Mouse (Mus musculus) heart, adult 2 months (tissue): ENCODE measurements around the gene Depdc5. TPM values are rescaled to one million over a fixed set of nuclear protein-coding genes. Genes with fewer than 3 reads are reported as not detected.
"Not testable (repeated sequence)": the region's sequence is repeated elsewhere in the genome, so short reads cannot be mapped to it uniquely, and the experiment has no call there.

Experiments
- DNase-seq, 2 experiments: peaks; one replicate each; pipeline ENCODE4 v3.0.0; 2021
- H3K27ac ChIP-seq: fragments of 200-600 bp; 2 replicates; pipeline ENCODE4 v1.8.1; 2022
- H3K27me3 ChIP-seq: fragments of 200-500 bp; 2 replicates; pipeline ENCODE4 v1.6.1; 2012; ENCODE audit warnings: mild to moderate bottlenecking, low read length, inconsistent platforms, mixed read lengths; ENCODE audit not compliant: control insufficient read depth, insufficient read depth
- H3K36me3 ChIP-seq: fragments of 200-500 bp; 2 replicates; pipeline ENCODE4 v1.6.1; 2012; ENCODE audit warnings: low read length, inconsistent platforms; ENCODE audit not compliant: control insufficient read depth, insufficient read depth
- H3K4me1 ChIP-seq: fragments of 200-500 bp; 2 replicates; pipeline ENCODE4 v1.6.1; 2011; ENCODE audit warnings: low read length; ENCODE audit not compliant: control insufficient read depth, insufficient read depth
- H3K4me3 ChIP-seq: fragments of 200-600 bp; 2 replicates; pipeline ENCODE4 v1.8.1; 2022
- H3K79me2 ChIP-seq: fragments of 200-500 bp; replicated peaks from 2 replicates; pipeline ENCODE4 v1.6.1; 2012; ENCODE audit warnings: mild to moderate bottlenecking, inconsistent platforms, low read length, moderate library complexity, mixed read lengths; ENCODE audit not compliant: control insufficient read depth, insufficient read depth
- H3K9ac ChIP-seq: fragments of 200-500 bp; 2 replicates; pipeline ENCODE4 v1.6.1; 2012; ENCODE audit warnings: low read depth, mild to moderate bottlenecking, control low read depth, inconsistent platforms, low read length, mixed read lengths
- CTCF ChIP-seq: fragments of 200-600 bp; IDR thresholded peaks from 2 replicates; pipeline ENCODE4 v1.8.1; 2022; ENCODE audit warnings: antibody characterized with exemption, mild to moderate bottlenecking, moderate library complexity
- EP300 ChIP-seq: fragments of 200-500 bp; IDR thresholded peaks from 2 replicates; pipeline ENCODE4 v1.6.1; 2011; ENCODE audit warnings: low read depth, low read length, control low read depth; ENCODE audit not compliant: insufficient read depth
- POLR2A ChIP-seq: fragments of 200-500 bp; IDR thresholded peaks from 2 replicates; pipeline ENCODE4 v1.6.1; 2011; ENCODE audit warnings: mild to moderate bottlenecking, low read depth, low read length, control low read depth; ENCODE audit not compliant: insufficient read depth
- WGBS: fragments of 180-500 bp; shearing (Covaris S2); methylation state at CpG from one replicate; pipeline ENCODE4 v1.1.7; 2018; 5-methylcytosine and 5-hydroxymethylcytosine counted together
- intact Hi-C: fragments of 180-260 bp; cut with DNase I; formaldehyde crosslinking; loops from one replicate; pipeline ENCODE4 v1.15.1; 2025
- polyA plus RNA-seq: library from polyadenylated mRNA; depleted of rRNA; stranded (reverse); fragments of >200 nt; gene quantifications from 2 replicates; pipeline ENCODE4 v1.2.3, GENCODE M21; 2012
- total RNA-seq, 2 experiments: library from RNA; stranded (reverse); gene quantifications; 2 replicates each; pipeline ENCODE4 v1.2.3; 2021

The Depdc5 gene
- total and polyA plus RNA-seq, 3 experiments = 7.6 to 22.3 (median 17.5) TPM

DNA sequence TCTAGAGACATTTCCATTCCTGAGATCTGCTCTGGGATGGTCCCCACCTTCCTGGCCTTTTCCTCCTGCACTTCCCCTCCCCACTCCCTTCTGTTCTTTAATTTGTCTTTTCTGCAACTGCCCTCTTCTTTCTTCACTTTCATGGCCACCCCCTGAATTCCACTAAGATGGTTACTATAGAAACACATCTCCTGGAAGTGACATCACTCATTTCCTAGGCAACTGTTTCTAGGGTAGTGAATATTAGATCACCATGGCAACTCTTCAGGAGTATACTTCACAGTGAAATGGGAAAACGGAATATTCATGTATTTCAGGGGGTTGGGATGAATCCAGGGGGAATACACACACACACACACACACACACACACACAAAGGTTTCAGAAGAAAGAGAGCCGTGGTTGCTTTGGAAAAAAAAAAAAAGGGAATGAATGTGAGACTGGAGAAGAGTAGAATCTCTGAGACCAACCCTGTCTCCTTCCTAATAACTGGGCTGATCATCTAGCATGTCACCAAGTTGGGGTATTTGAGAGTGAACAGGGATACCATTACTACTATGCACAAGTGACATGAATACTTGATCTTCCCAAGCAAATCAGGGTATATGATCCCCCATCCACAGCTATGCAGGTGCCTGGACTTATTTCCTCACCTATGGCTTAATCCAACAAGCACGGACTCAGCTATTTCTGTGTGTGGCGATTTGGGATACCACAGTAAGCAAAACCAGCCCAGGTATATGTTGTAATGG is 167.1 kb downstream of the Depdc5 start:
- H3K79me2 ChIP-seq = no peaks in the 10 kb centered on the region
- H3K4me1 ChIP-seq = peaks cover 1% of the 10 kb centered on the region; the same call in 1 of the 2 replicates
- H3K4me3 ChIP-seq = no peak overlapping the region
- 53% methylated on average over 4 of the region's 4 CpGs for WGBS
- H3K27me3 ChIP-seq = no peaks in the 10 kb centered on the region
- intact Hi-C loops = loop anchor here (5.0 kb wide), 1 partner anchor 98 kb away; no protein-coding TSS in a partner anchor
- no peak overlapping the region for H3K27ac ChIP-seq
- TF ChIP-seq CTCF (no peak), POLR2A (no peak), EP300 (no peak)
- DNase-seq = no peak
- H3K9ac ChIP-seq = no peak overlapping the region
- H3K36me3 ChIP-seq = peaks cover 7% of the 10 kb centered on the region

GRCm38 (mm10) chr5:33032036-33032773 is 168.7 kb downstream of the Depdc5 start:
- no peak overlapping the region for H3K9ac ChIP-seq
- H3K27ac ChIP-seq = no peak overlapping the region
- no peak for DNase-seq
- intact Hi-C loops = loop anchor here (2.0 to 5.0 kb wide), 2 partner anchors 100 to 117 kb away; no protein-coding TSS in a partner anchor
- no peaks in the 10 kb centered on the region for H3K27me3 ChIP-seq
- no peaks in the 10 kb centered on the region; the same call in 1 of the 2 replicates for H3K36me3 ChIP-seq
- no peaks in the 10 kb centered on the region for H3K79me2 ChIP-seq
- TF ChIP-seq CTCF = no peak
- H3K4me3 ChIP-seq = no peak overlapping the region
- 80% methylated on average over 10 of the region's 10 CpGs for WGBS
- peaks cover 1% of the 10 kb centered on the region; the same call in 1 of the 2 replicates for H3K4me1 ChIP-seq

DNA sequence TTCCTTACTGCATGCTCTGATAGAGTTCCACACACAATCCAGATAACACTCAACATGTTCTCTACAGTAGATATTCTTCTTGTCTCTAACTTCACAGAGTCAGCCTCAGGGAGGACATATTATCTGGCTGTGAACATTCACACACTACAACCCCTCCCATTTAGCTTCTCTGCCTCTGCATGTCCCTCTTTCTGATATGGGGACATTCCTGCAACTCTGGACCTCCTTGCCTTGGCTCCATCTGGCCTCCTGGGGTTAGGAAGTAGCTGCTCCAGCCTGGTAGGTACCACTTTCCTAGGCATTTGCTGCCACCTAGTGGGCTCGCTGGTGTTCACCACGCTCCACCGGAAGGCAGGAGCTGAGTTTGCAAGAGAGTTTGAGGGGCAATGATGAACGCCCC is 169.6 kb downstream of the Depdc5 start:
- peak; percentile 76 to 84 for DNase-seq
- H3K27ac ChIP-seq = no peak overlapping the region
- H3K36me3 ChIP-seq = no peaks in the 10 kb centered on the region
- TF ChIP-seq POLR2A (no peak), EP300 (peak; percentile 96), CTCF (peak; percentile 90)
- H3K4me3 ChIP-seq = no peak overlapping the region
- no peak overlapping the region for H3K9ac ChIP-seq
- H3K4me1 ChIP-seq = peaks cover 1% of the 10 kb centered on the region; the same call in 1 of the 2 replicates
- no peaks in the 10 kb centered on the region for H3K79me2 ChIP-seq
- no peaks in the 10 kb centered on the region for H3K27me3 ChIP-seq
- WGBS = 0% methylated on average over 4 of the region's 4 CpGs
- intact Hi-C loops = loop anchor here (1.0 to 5.0 kb wide), 3 partner anchors 42 to 118 kb away; no protein-coding TSS in a partner anchor

DNA sequence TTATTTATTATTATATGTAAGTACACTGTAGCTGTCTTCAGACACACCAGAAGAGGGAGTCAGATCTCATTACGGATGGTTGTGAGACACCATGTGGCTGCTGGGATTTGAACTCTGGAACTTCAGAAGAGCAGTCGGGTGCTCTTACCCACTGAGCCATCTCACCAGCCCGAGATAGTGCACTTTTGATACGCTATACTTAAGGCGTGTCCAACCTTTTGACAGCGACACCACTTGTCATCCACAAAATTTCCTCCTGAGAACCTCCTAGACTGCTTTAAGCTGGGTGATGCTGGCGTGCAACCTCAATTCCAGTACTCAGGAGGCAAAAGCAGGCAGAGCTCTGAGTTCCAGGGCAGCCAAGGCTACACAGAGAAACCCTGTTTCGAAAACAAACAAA is 170.1 kb downstream of the Depdc5 start:
- H3K9ac ChIP-seq, H3K27ac ChIP-seq, DNase-seq, H3K36me3 ChIP-seq, H3K27me3 ChIP-seq, H3K4me3 ChIP-seq, H3K79me2 ChIP-seq, H3K4me1 ChIP-seq: not testable (repeated sequence)
- 48% methylated on average over 8 of the region's 8 CpGs for WGBS
- intact Hi-C loops = loop anchor here (1.0 to 5.0 kb wide), 3 partner anchors 42 to 119 kb away; no protein-coding TSS in a partner anchor

DNA sequence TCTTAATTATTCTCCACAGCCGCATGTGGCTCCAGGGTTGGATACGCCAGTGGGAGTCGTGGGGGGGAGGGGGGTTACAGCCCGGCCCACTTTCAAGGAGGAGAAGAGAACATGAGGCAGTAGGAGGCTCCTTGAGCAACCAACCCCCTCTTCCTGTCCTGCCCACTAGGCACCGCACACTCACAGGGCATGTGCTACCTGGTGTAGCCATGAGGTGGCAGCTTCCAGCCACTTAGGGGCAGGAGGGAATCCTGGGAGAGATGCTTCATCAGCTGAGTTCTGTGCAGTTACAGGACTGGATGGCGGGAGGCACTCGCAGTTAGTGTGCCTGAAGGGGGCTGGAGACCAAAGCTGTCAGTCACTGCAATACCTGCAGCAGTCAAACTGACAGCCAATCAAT is 170.6 kb downstream of the Depdc5 start:
- no peak for DNase-seq
- Histone ChIP-seq H3K27ac (no peak overlapping the region), H3K36me3 (no peaks in the 10 kb centered on the region), H3K79me2 (no peaks in the 10 kb centered on the region), H3K4me3 (no peak overlapping the region), H3K27me3 (no peaks in the 10 kb centered on the region), H3K9ac (no peak overlapping the region), H3K4me1 (peaks cover 1% of the 10 kb centered on the region; the same call in 1 of the 2 replicates)
- intact Hi-C loops = loop anchor here (5.0 kb wide), 1 partner anchor 102 kb away; no protein-coding TSS in a partner anchor
- WGBS = 35% methylated on average over 7 of the region's 7 CpGs
- TF ChIP-seq EP300 (no peak), POLR2A (no peak), CTCF (no peak)

DNA sequence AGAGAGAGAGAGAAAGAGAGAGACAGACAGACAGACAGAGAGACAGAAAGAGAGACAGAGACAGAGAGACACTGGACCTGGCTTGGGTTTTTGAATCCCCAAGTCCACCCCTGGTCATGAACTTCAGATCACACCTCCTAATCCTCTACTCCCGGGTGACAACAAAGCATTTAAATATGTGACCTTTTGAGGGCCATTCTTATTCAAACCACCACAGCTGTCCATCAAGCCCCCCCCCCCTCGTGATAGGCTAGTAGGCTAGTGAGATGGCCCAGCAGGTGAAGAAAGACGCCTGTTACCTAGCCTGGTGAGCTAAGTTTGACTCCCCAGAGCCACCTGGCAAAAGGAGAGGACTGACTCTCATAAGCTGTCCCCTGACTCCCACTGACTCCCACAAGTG is 171.4 kb downstream of the Depdc5 start:
- intact Hi-C loops = loop anchor here (5.0 kb wide), 1 partner anchor 103 kb away; no protein-coding TSS in a partner anchor
- no peak overlapping the region for H3K9ac ChIP-seq
- H3K4me3 ChIP-seq = no peak overlapping the region
- H3K79me2 ChIP-seq = no peaks in the 10 kb centered on the region
- no peak overlapping the region for H3K27ac ChIP-seq
- 41% methylated on average over 3 of the region's 3 CpGs for WGBS
- H3K36me3 ChIP-seq = no peaks in the 10 kb centered on the region
- DNase-seq = no peak
- no peak for TF ChIP-seq POLR2A
- no peak for TF ChIP-seq EP300
- TF ChIP-seq CTCF = no peak
- no peaks in the 10 kb centered on the region for H3K27me3 ChIP-seq
- H3K4me1 ChIP-seq = peaks cover 3% of the 10 kb centered on the region; the same call in 1 of the 2 replicates
